Mouse (Mus musculus) right cerebral cortex, postnatal 25 days (tissue): ENCODE results near the gene Vmn2r46.
"Not testable (repeated sequence)": the region's sequence is repeated elsewhere in the genome, so short reads cannot be mapped to it uniquely, and the experiment has no call there.

Experiments
- DNase-seq: peaks from one replicate; pipeline ENCODE4 v3.0.0; 2022

Vmn2r46 gene

GRCm38 (mm10) chr7:9770471-9770870 lies at the start of gene Vmn2r46:
Gene Vmn2r46, minus strand, starts transcription at chr7:9770571.
- not testable (repeated sequence) for DNase-seq
